Mouse (Mus musculus) ES-Bruce4 (cell line): ENCODE measurements around the gene Dhrs1. TPM values are rescaled to one million over a fixed set of nuclear protein-coding genes. Genes with fewer than 3 reads are reported as not detected.
A peak's percentile ranks its signal among the peaks of the same experiment; 100 is the strongest.

Experiments used
- H3K27ac ChIP-seq: 2 replicates; pipeline ENCODE4 v1.5.1; 2012; ENCODE audit warnings: low read length, inconsistent platforms; ENCODE audit not compliant: insufficient read depth
- H3K27me3 ChIP-seq: 2 replicates; pipeline ENCODE4 v1.6.1; 2012; ENCODE audit warnings: mild to moderate bottlenecking, low read length, inconsistent platforms; ENCODE audit not compliant: control insufficient read depth, poor library complexity, insufficient read depth, severe bottlenecking
- H3K36me3 ChIP-seq: 2 replicates; pipeline ENCODE4 v1.6.1; 2012; ENCODE audit warnings: inconsistent platforms, mild to moderate bottlenecking, low read length, moderate library complexity; ENCODE audit not compliant: control insufficient read depth, poor library complexity, insufficient read depth, severe bottlenecking
- H3K4me1 ChIP-seq: one replicate; pipeline ENCODE4 v1.8.1; 2011; ENCODE audit warnings: low read length; ENCODE audit not compliant: control insufficient read depth, insufficient read depth
- H3K4me3 ChIP-seq: 2 replicates; pipeline ENCODE4 v1.5.1; 2011; ENCODE audit warnings: low read depth, mild to moderate bottlenecking, low read length
- H3K9ac ChIP-seq: 2 replicates; pipeline ENCODE4 v1.6.1; 2012; ENCODE audit warnings: low read depth, mild to moderate bottlenecking, inconsistent platforms; ENCODE audit not compliant: poor library complexity, severe bottlenecking
- H3K9me3 ChIP-seq: replicated peaks from 2 replicates; pipeline ENCODE4 v1.6.1; 2012; ENCODE audit warnings: mild to moderate bottlenecking, low read length, inconsistent platforms; ENCODE audit not compliant: control insufficient read depth, poor library complexity, insufficient read depth, severe bottlenecking
- CTCF ChIP-seq: IDR thresholded peaks from one replicate; pipeline ENCODE4 v1.8.1; 2011; ENCODE audit warnings: low read depth, low read length
- EP300 ChIP-seq: IDR thresholded peaks from 2 replicates; pipeline ENCODE4 v1.6.1; 2011; ENCODE audit warnings: low read depth, low read length; ENCODE audit not compliant: insufficient read depth
- POLR2A ChIP-seq: IDR thresholded peaks from one replicate; pipeline ENCODE4 v1.8.1; 2011; ENCODE audit warnings: low read length; ENCODE audit not compliant: insufficient read depth
- polyA plus RNA-seq: library from polyadenylated mRNA; stranded (reverse); fragments of >200 nt; gene quantifications from 2 replicates; pipeline ENCODE4 v1.2.4, GENCODE M21; 2011; ENCODE audit warnings: low read depth; ENCODE audit not compliant: missing spikeins, insufficient read depth, insufficient read length

Dhrs1 gene
- polyA plus RNA-seq, 1 experiment: 38.9 TPM

GRCm38 (mm10) chr14:55778686-55779085, 33.2 kb upstream of the Dhrs1 start:
- Histone ChIP-seq H3K9me3 (no peaks in the 10 kb centered on the region), H3K27me3 (no peaks in the 10 kb centered on the region), H3K36me3 (no peaks in the 10 kb centered on the region), H3K27ac (no peak overlapping the region), H3K4me1 (no peaks in the 10 kb centered on the region), H3K4me3 (0 out of 2 replicates have a peak overlapping the region, but pooled peaks have one; percentile 10), H3K9ac (no peak overlapping the region)
- TF ChIP-seq EP300 (no peak), POLR2A (no peak), CTCF (no peak)

- Histone ChIP-seq H3K9me3 (no peaks in the 10 kb centered on the region), H3K9ac (no peak overlapping the region), H3K36me3 (no peaks in the 10 kb centered on the region), H3K4me3 (no peak overlapping the region), H3K27ac (no peak overlapping the region), H3K27me3 (no peaks in the 10 kb centered on the region), H3K4me1 (no peaks in the 10 kb centered on the region)
- TF ChIP-seq CTCF (no peak), POLR2A (no peak), EP300 (no peak)
These were observed 32.3 kb upstream of the Dhrs1 start for GRCm38 (mm10) chr14:55777806-55778205.

GRCm38 (mm10) chr14:55777176-55777575, 31.7 kb upstream of the Dhrs1 start:
- Histone ChIP-seq H3K9ac (no peak overlapping the region), H3K27me3 (no peaks in the 10 kb centered on the region), H3K36me3 (no peaks in the 10 kb centered on the region), H3K4me1 (no peaks in the 10 kb centered on the region), H3K27ac (no peak overlapping the region), H3K4me3 (no peak overlapping the region), H3K9me3 (no peaks in the 10 kb centered on the region)
- TF ChIP-seq EP300: no peak
- no peak for TF ChIP-seq POLR2A
- TF ChIP-seq CTCF: no peak

- Histone ChIP-seq H3K36me3 (no peaks in the 10 kb centered on the region), H3K9me3 (no peaks in the 10 kb centered on the region), H3K9ac (no peak overlapping the region), H3K27ac (no peak overlapping the region), H3K27me3 (no peaks in the 10 kb centered on the region), H3K4me1 (no peaks in the 10 kb centered on the region), H3K4me3 (no peak overlapping the region)
- TF ChIP-seq CTCF: no peak
- TF ChIP-seq EP300: no peak
- TF ChIP-seq POLR2A: no peak
These were observed 31.2 kb upstream of the Dhrs1 start for GRCm38 (mm10) chr14:55776711-55777110.

GRCm38 (mm10) chr14:55769087-55769703, 23.7 kb upstream of the Dhrs1 start:
- H3K27ac ChIP-seq: no peak overlapping the region
- TF ChIP-seq EP300: no peak
- TF ChIP-seq POLR2A: no peak
- TF ChIP-seq CTCF: no peak
- peaks cover 3% of the 10 kb centered on the region for H3K4me1 ChIP-seq
- no peak overlapping the region for H3K9ac ChIP-seq
- H3K27me3 ChIP-seq: no peaks in the 10 kb centered on the region
- H3K9me3 ChIP-seq: no peaks in the 10 kb centered on the region
- H3K36me3 ChIP-seq: no peaks in the 10 kb centered on the region
- H3K4me3 ChIP-seq: no peak overlapping the region

- H3K9ac ChIP-seq: no peak overlapping the region
- H3K27me3 ChIP-seq: no peaks in the 10 kb centered on the region
- no peak overlapping the region for H3K27ac ChIP-seq
- H3K9me3 ChIP-seq: no peaks in the 10 kb centered on the region
- H3K4me1 ChIP-seq: peaks cover 3% of the 10 kb centered on the region
- no peak overlapping the region for H3K4me3 ChIP-seq
- H3K36me3 ChIP-seq: no peaks in the 10 kb centered on the region
- TF ChIP-seq CTCF (no peak), POLR2A (no peak)
These were observed 23.1 kb upstream of the Dhrs1 start for GRCm38 (mm10) chr14:55768555-55768954.
